Mouse (Mus musculus): ENCODE measurements at regions not wholly inside any gene's neighbourhood (a gene's known extent, or its start where the extent isn't known, plus 50 kb on each side); places are given as distances from the start of the nearest gene placed in this dataset.

- TF ChIP-seq USF1 (IDR thresholded peaks at IDR 0.05; ENCODE audit: low read depth) (no peak), CTCF (IDR thresholded peaks at IDR 0.05; ENCODE audit: control insufficient read depth, insufficient read depth, insufficient read length) (no peak)
Observed at GRCm38 (mm10) chr5:119178805-119179204, 491.7 kb upstream of the Tbx3 start.
